Mouse (Mus musculus) 3T3-L1 (cell line): ENCODE measurements around the gene Shb.
A peak's percentile ranks its signal among the peaks of the same experiment; 100 is the strongest.

ENCODE experiments used
- DNase-seq: peaks from one replicate; pipeline ENCODE4 v3.0.0-alpha.2; 2015; ENCODE audit warnings: low read depth, low spot score

Gene Shb

GRCm38 (mm10) chr4:45532375-45532774, at the start of gene Shb:
Gene Shb (minus strand): TSS chr4:45532470.
- peak; percentile 83 for DNase-seq

- DNase-seq: no peak
Observed at GRCm38 (mm10) chr4:45581095-45581494, 48.8 kb upstream of the Shb start.

- DNase-seq: no peak
Observed at GRCm38 (mm10) chr4:45578554-45579370, 46.5 kb upstream of the Shb start.

- no peak for DNase-seq
Observed at GRCm38 (mm10) chr4:45577631-45578030, 45.4 kb upstream of the Shb start.

GRCm38 (mm10) chr4:45574614-45575169, 42.4 kb upstream of the Shb start:
- DNase-seq: no peak

- no peak for DNase-seq
Observed at GRCm38 (mm10) chr4:45569521-45569920, 37.3 kb upstream of the Shb start.

GRCm38 (mm10) chr4:45558211-45558610, 25.9 kb upstream of the Shb start:
- no peak for DNase-seq

GRCm38 (mm10) chr4:45552571-45552970, 20.3 kb upstream of the Shb start:
- DNase-seq: no peak

GRCm38 (mm10) chr4:45550970-45551369, 18.7 kb upstream of the Shb start:
- no peak for DNase-seq

- peak; percentile 35 for DNase-seq
Observed at GRCm38 (mm10) chr4:45549514-45549913, 17.2 kb upstream of the Shb start.

- DNase-seq: no peak
Observed at GRCm38 (mm10) chr4:45545851-45546250, 13.6 kb upstream of the Shb start.

- no peak for DNase-seq
Observed at GRCm38 (mm10) chr4:45543481-45544051, 11.3 kb upstream of the Shb start.

- no peak for DNase-seq
Observed at GRCm38 (mm10) chr4:45540151-45540933, 8.1 kb upstream of the Shb start.

- DNase-seq: no peak
Observed at GRCm38 (mm10) chr4:45539187-45539586, 6.9 kb upstream of the Shb start.

- DNase-seq: no peak
Observed at GRCm38 (mm10) chr4:45533436-45533940, 1.2 kb upstream of the Shb start.

GRCm38 (mm10) chr4:45530662-45531542, 1.4 kb downstream of the Shb start:
- DNase-seq: peak; percentile 94

- peak; percentile 24 for DNase-seq
Observed at GRCm38 (mm10) chr4:45529986-45530597, 2.2 kb downstream of the Shb start.

GRCm38 (mm10) chr4:45529201-45529985, 2.9 kb downstream of the Shb start:
- DNase-seq: peak; percentile 19

GRCm38 (mm10) chr4:45528355-45529198, 3.7 kb downstream of the Shb start:
- DNase-seq: peak; percentile 23
